Mouse (Mus musculus): Measurements from ENCODE around the gene Plcb1. TPM values are rescaled to one million over a fixed set of nuclear protein-coding genes. Genes with fewer than 3 reads are reported as not detected.
"Not testable (repeated sequence)": the region's sequence is repeated elsewhere in the genome, so short reads cannot be mapped to it uniquely, and the experiment has no call there.

The Plcb1 gene
- polyA plus RNA-seq, 1 experiment from 2014 or later = 7.0 TPM

GRCm38 (mm10) chr2:135361798-135362197 lies 575.9 kb downstream of the Plcb1 start:
- H3K9ac ChIP-seq (replicated peaks; ENCODE audit: low read length) = no peak overlapping the region
- peak; percentile 75 for DNase-seq (ENCODE audit: low spot score)
- ATAC-seq (replicated peaks; ENCODE audit: insufficient number of reproducible peaks, low FRiP score, low TSS enrichment, low read depth) = no peak
- 38% methylated on average over 1 of the region's 1 CpGs for WGBS
- no peaks in the 10 kb centered on the region for H3K36me3 ChIP-seq (replicated peaks; ENCODE audit: control insufficient read depth, insufficient read depth, low read depth, low read length)
- H3K4me3 ChIP-seq (ENCODE audit: low read depth, low read length) = no peak overlapping the region
- no peak overlapping the region for H3K4me2 ChIP-seq (ENCODE audit: low read depth, low read length)
- no peaks in the 10 kb centered on the region for H3K9me3 ChIP-seq (replicated peaks; ENCODE audit: control insufficient read depth, low read length)
- no peak overlapping the region for H3K27ac ChIP-seq (replicated peaks; ENCODE audit: low read depth, low read length)
- no peaks in the 10 kb centered on the region for H3K4me1 ChIP-seq (ENCODE audit: control insufficient read depth, insufficient read depth, low read length)
- H3K27me3 ChIP-seq (ENCODE audit: control insufficient read depth, insufficient read depth, low read length) = no peaks in the 10 kb centered on the region

DNA sequence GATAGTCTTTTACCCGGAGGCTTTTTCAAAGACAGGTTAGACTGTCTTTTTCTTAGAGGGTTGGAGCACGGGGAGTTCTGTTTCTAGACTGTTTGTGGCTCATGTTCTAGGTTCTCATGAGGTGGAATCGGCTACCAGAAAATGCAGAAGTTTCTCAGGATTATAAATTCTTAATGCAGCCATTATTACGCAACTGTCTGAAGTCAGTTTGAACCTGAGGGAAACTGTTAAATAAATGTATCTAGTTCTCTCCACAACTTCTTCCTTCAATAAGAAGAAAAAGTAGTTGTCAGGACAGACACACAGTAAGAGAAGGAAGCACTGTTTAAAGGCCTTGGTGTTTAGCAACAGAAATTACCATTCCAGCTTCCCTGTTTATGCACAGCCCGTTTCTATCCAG lies 577.1 kb downstream of the Plcb1 start:
- DNase-seq (ENCODE audit: low spot score) = no peak
- no peaks in the 10 kb centered on the region for H3K27me3 ChIP-seq (ENCODE audit: control insufficient read depth, insufficient read depth, low read length)
- H3K4me1 ChIP-seq (ENCODE audit: control insufficient read depth, insufficient read depth, low read length) = no peaks in the 10 kb centered on the region
- no peak overlapping the region for H3K4me2 ChIP-seq (ENCODE audit: low read depth, low read length)
- H3K27ac ChIP-seq (replicated peaks; ENCODE audit: low read depth, low read length) = no peak overlapping the region
- no peak for ATAC-seq (replicated peaks; ENCODE audit: insufficient number of reproducible peaks, low FRiP score, low TSS enrichment, low read depth)
- no peaks in the 10 kb centered on the region for H3K36me3 ChIP-seq (replicated peaks; ENCODE audit: control insufficient read depth, insufficient read depth, low read depth, low read length)
- H3K9me3 ChIP-seq (replicated peaks; ENCODE audit: control insufficient read depth, low read length) = no peaks in the 10 kb centered on the region
- no peak overlapping the region for H3K9ac ChIP-seq (replicated peaks; ENCODE audit: low read length)
- 81% methylated on average over 5 of the region's 5 CpGs for WGBS
- no peak overlapping the region for H3K4me3 ChIP-seq (ENCODE audit: low read depth, low read length)

GRCm38 (mm10) chr2:135370259-135370835 lies 584.5 kb downstream of the Plcb1 start:
- H3K4me2 ChIP-seq (ENCODE audit: low read depth, low read length) = no peak overlapping the region
- H3K4me1 ChIP-seq (ENCODE audit: control insufficient read depth, insufficient read depth, low read length) = no peaks in the 10 kb centered on the region
- DNase-seq (ENCODE audit: low spot score) = peak; percentile 22
- ATAC-seq (replicated peaks; ENCODE audit: insufficient number of reproducible peaks, low FRiP score, low TSS enrichment, low read depth) = no peak
- H3K27me3 ChIP-seq (ENCODE audit: control insufficient read depth, insufficient read depth, low read length) = no peaks in the 10 kb centered on the region
- H3K9me3 ChIP-seq (replicated peaks; ENCODE audit: control insufficient read depth, low read length) = no peaks in the 10 kb centered on the region
- no peak overlapping the region for H3K27ac ChIP-seq (replicated peaks; ENCODE audit: low read depth, low read length)
- H3K9ac ChIP-seq (replicated peaks; ENCODE audit: low read length) = no peak overlapping the region
- no peak overlapping the region for H3K4me3 ChIP-seq (ENCODE audit: low read depth, low read length)
- WGBS = 51% methylated on average over 10 of the region's 10 CpGs
- H3K36me3 ChIP-seq (replicated peaks; ENCODE audit: control insufficient read depth, insufficient read depth, low read depth, low read length) = no peaks in the 10 kb centered on the region

DNA sequence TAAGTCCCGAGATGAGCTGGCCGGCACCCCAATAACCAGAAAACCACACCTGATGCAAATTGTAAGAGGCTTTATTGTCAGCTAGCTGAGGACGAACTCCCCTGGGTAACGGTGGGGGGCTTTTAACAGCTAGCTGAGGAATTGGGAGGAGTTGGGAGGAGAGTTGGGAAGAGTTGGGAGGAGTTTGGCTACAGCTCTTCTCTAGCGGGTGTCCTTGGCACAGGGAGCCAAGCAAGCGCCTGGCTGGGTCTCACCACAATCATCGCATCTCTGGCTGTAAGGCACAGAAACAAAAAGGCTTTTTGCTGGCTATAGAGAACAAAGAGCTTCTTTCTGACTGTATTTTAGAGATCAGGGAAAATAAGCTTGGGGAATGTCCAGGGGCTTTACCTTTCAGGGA lies 594.9 kb downstream of the Plcb1 start:
- H3K4me2 ChIP-seq (ENCODE audit: low read depth, low read length); H3K4me3 ChIP-seq (ENCODE audit: low read depth, low read length); H3K27ac ChIP-seq (replicated peaks; ENCODE audit: low read depth, low read length); H3K27me3 ChIP-seq (ENCODE audit: control insufficient read depth, insufficient read depth, low read length); H3K36me3 ChIP-seq (replicated peaks; ENCODE audit: control insufficient read depth, insufficient read depth, low read depth, low read length); DNase-seq (ENCODE audit: low spot score); ATAC-seq (replicated peaks; ENCODE audit: insufficient number of reproducible peaks, low FRiP score, low TSS enrichment, low read depth); H3K4me1 ChIP-seq (ENCODE audit: control insufficient read depth, insufficient read depth, low read length); H3K9ac ChIP-seq (replicated peaks; ENCODE audit: low read length); H3K9me3 ChIP-seq (replicated peaks; ENCODE audit: control insufficient read depth, low read length): not testable (repeated sequence)
- WGBS = 20% methylated on average over 7 of the region's 7 CpGs

GRCm38 (mm10) chr2:135381396-135381795 lies 595.5 kb downstream of the Plcb1 start:
- ATAC-seq (replicated peaks; ENCODE audit: insufficient number of reproducible peaks, low FRiP score, low TSS enrichment, low read depth) = no peak
- no peaks in the 10 kb centered on the region for H3K4me1 ChIP-seq (ENCODE audit: control insufficient read depth, insufficient read depth, low read length)
- DNase-seq (ENCODE audit: low spot score) = no peak
- H3K4me3 ChIP-seq (ENCODE audit: low read depth, low read length) = no peak overlapping the region
- no peak overlapping the region for H3K9ac ChIP-seq (replicated peaks; ENCODE audit: low read length)
- H3K4me2 ChIP-seq (ENCODE audit: low read depth, low read length) = no peak overlapping the region
- no peaks in the 10 kb centered on the region for H3K9me3 ChIP-seq (replicated peaks; ENCODE audit: control insufficient read depth, low read length)
- H3K27ac ChIP-seq (replicated peaks; ENCODE audit: low read depth, low read length) = no peak overlapping the region
- WGBS = 80% methylated on average over 1 of the region's 1 CpGs
- H3K27me3 ChIP-seq (ENCODE audit: control insufficient read depth, insufficient read depth, low read length) = no peaks in the 10 kb centered on the region
- no peaks in the 10 kb centered on the region for H3K36me3 ChIP-seq (replicated peaks; ENCODE audit: control insufficient read depth, insufficient read depth, low read depth, low read length)

DNA sequence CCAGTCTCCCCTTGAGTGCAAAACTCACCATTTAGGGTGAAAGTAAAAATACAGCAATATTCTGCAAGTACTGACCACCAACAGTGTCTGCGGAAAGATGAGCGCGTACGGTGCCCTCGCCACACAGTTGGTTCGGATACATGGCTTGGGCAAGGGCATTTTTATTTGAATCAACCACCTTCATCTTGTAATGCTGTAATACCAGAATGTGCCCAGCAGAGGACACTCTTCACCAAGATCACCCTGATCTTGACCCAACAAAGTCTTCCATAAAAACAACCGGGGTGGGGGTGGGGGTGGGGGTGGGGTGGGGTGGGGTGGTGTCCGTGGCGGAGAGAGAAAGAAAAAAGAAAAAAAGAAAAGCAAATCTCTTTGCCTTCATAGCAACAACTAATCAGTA lies 602.1 kb downstream of the Plcb1 start:
- Histone ChIP-seq H3K4me1 (ENCODE audit: control insufficient read depth, insufficient read depth, low read length) (no peaks in the 10 kb centered on the region), H3K9ac (replicated peaks; ENCODE audit: low read length) (no peak overlapping the region), H3K9me3 (replicated peaks; ENCODE audit: control insufficient read depth, low read length) (no peaks in the 10 kb centered on the region), H3K27me3 (ENCODE audit: control insufficient read depth, insufficient read depth, low read length) (no peaks in the 10 kb centered on the region), H3K36me3 (replicated peaks; ENCODE audit: control insufficient read depth, insufficient read depth, low read depth, low read length) (no peaks in the 10 kb centered on the region), H3K4me3 (ENCODE audit: low read depth, low read length) (no peak overlapping the region), H3K27ac (replicated peaks; ENCODE audit: low read depth, low read length) (no peak overlapping the region), H3K4me2 (ENCODE audit: low read depth, low read length) (no peak overlapping the region)
- ATAC-seq (replicated peaks; ENCODE audit: insufficient number of reproducible peaks, low FRiP score, low TSS enrichment, low read depth) (no peak), DNase-seq (ENCODE audit: low spot score) (peak; percentile 22)
- 59% methylated on average over 8 of the region's 9 CpGs for WGBS

DNA sequence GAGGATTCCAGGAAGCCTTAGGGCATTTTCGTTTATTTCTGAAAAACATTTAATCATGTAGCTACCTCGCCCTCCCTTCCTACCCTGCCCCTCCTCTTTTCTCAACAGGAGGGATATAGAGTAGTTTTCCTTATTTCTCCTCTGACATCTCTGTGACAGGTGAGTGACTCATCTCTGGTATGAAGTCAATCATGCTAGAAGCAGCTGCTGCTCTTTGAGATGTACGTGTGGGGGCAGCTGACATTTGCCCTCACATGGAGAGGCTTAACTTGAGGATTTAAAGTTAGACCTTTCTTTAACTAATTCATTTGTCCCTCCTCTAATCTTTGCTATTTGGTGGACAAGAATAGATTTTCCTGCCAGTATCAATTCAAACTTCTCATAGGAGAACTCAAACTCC lies 608.8 kb downstream of the Plcb1 start:
- no peaks in the 10 kb centered on the region for H3K9me3 ChIP-seq (replicated peaks; ENCODE audit: control insufficient read depth, low read length)
- H3K9ac ChIP-seq (replicated peaks; ENCODE audit: low read length) = no peak overlapping the region
- 77% methylated on average over 3 of the region's 3 CpGs for WGBS
- DNase-seq (ENCODE audit: low spot score) = no peak
- H3K27ac ChIP-seq (replicated peaks; ENCODE audit: low read depth, low read length) = no peak overlapping the region
- H3K4me1 ChIP-seq (ENCODE audit: control insufficient read depth, insufficient read depth, low read length) = no peaks in the 10 kb centered on the region
- H3K36me3 ChIP-seq (replicated peaks; ENCODE audit: control insufficient read depth, insufficient read depth, low read depth, low read length) = no peaks in the 10 kb centered on the region
- no peak overlapping the region for H3K4me3 ChIP-seq (ENCODE audit: low read depth, low read length)
- H3K27me3 ChIP-seq (ENCODE audit: control insufficient read depth, insufficient read depth, low read length) = no peaks in the 10 kb centered on the region
- H3K4me2 ChIP-seq (ENCODE audit: low read depth, low read length) = no peak overlapping the region
- ATAC-seq (replicated peaks; ENCODE audit: insufficient number of reproducible peaks, low FRiP score, low TSS enrichment, low read depth) = no peak

- no peaks in the 10 kb centered on the region for H3K4me1 ChIP-seq (ENCODE audit: control insufficient read depth, insufficient read depth, low read length)
- no peaks in the 10 kb centered on the region for H3K36me3 ChIP-seq (replicated peaks; ENCODE audit: control insufficient read depth, insufficient read depth, low read depth, low read length)
- WGBS = 92% methylated on average over 3 of the region's 3 CpGs
- no peak overlapping the region for H3K4me2 ChIP-seq (ENCODE audit: low read depth, low read length)
- ATAC-seq (replicated peaks; ENCODE audit: insufficient number of reproducible peaks, low FRiP score, low TSS enrichment, low read depth) (no peak), DNase-seq (ENCODE audit: low spot score) (no peak)
- H3K27ac ChIP-seq (replicated peaks; ENCODE audit: low read depth, low read length) = no peak overlapping the region
- H3K4me3 ChIP-seq (ENCODE audit: low read depth, low read length) = no peak overlapping the region
- no peaks in the 10 kb centered on the region for H3K9me3 ChIP-seq (replicated peaks; ENCODE audit: control insufficient read depth, low read length)
- H3K27me3 ChIP-seq (ENCODE audit: control insufficient read depth, insufficient read depth, low read length) = no peaks in the 10 kb centered on the region
- H3K9ac ChIP-seq (replicated peaks; ENCODE audit: low read length) = no peak overlapping the region
Observed at GRCm38 (mm10) chr2:135396375-135396774, 610.5 kb downstream of the Plcb1 start.
